ENCODE assay signal across 19 mouse cellular contexts in genomic region chr10:20317466-20317865, GRCm38 (mm10). TPM values are rescaled to one million over a fixed set of nuclear protein-coding genes. Genes with fewer than 3 reads are reported as not detected.
DNase-seq lines count a peak whose midpoint lies in the region; ATAC-seq lines count a peak whose summit lies in the region.
"Had no signal": no experiment of that assay in that cellular context is flagged by ENCODE, and none has a peak within 500 bp of the region (broad histone marks: within the 10 kb centered on the region; RNA-seq: fewer than 3 reads in every experiment).

No protein-coding gene starts in this region.

- no peak overlapping the region for H3K4me3 ChIP-seq in heart, embryonic 10.5 days
- peak overlapping the region; percentile 80 for H3K4me3 ChIP-seq in megakaryocyte, embryonic 14.5 days (replicated peaks)
- no peak overlapping the region for H3K4me3 ChIP-seq in heart, embryonic 16.5 days (ENCODE audit: low read length)
- H3K4me3 ChIP-seq: embryonic facial prominence, embryonic 15.5 days; heart, embryonic 15.5 days; hindbrain, embryonic 12.5 days; liver, embryonic 15.5 days; stomach, embryonic 15.5 days had no signal

- H3K9ac ChIP-seq in heart, embryonic 16.5 days (ENCODE audit: low read length), result no peak overlapping the region
- H3K9ac ChIP-seq: embryonic facial prominence, embryonic 15.5 days; heart, embryonic 15.5 days; hindbrain, embryonic 12.5 days; liver, embryonic 15.5 days; stomach, embryonic 15.5 days had no signal

- H3K27me3 ChIP-seq in heart, embryonic 10.5 days (ENCODE audit: insufficient read depth, poor library complexity, severe bottlenecking), result no peaks in the 10 kb centered on the region
- no peaks in the 10 kb centered on the region for H3K27me3 ChIP-seq in megakaryocyte, embryonic 14.5 days (replicated peaks)
- H3K27me3 ChIP-seq in heart, embryonic 16.5 days (ENCODE audit: control insufficient read depth, insufficient read depth, low read length), result no peaks in the 10 kb centered on the region
- H3K27me3 ChIP-seq: embryonic facial prominence, embryonic 15.5 days; heart, embryonic 15.5 days; hindbrain, embryonic 12.5 days; liver, embryonic 15.5 days; stomach, embryonic 15.5 days had no signal

- H3K4me2 ChIP-seq in heart, embryonic 16.5 days (ENCODE audit: low read depth, low read length), result 0 out of 2 replicates have a peak overlapping the region, but pooled peaks have one; percentile 2
- H3K4me2 ChIP-seq: embryonic facial prominence, embryonic 15.5 days; heart, embryonic 15.5 days; hindbrain, embryonic 12.5 days; liver, embryonic 15.5 days; stomach, embryonic 15.5 days had no signal

- peaks cover 10% of the 10 kb centered on the region; the same call in 1 of the 2 replicates for H3K4me1 ChIP-seq in heart, embryonic 10.5 days
- H3K4me1 ChIP-seq in megakaryocyte, embryonic 14.5 days, result peaks cover 35% of the 10 kb centered on the region
- peaks cover 17% of the 10 kb centered on the region for H3K4me1 ChIP-seq in heart, embryonic 16.5 days (ENCODE audit: control insufficient read depth, insufficient read depth, low read length)

- no peak for ATAC-seq in megakaryocyte, adult 5-6 weeks (ENCODE audit: poor library complexity, severe bottlenecking)
- no peak for ATAC-seq in heart, embryonic 16.5 days (replicated peaks; ENCODE audit: extremely low read depth, insufficient read depth, low FRiP score)
- ATAC-seq: forebrain, embryonic 16.5 days; lung, postnatal 0 days had no signal

- intact Hi-C loops in heart, postnatal 36 days (cut with DNase I), result loop anchor here (10.0 kb wide), 1 partner anchor 977 kb away; the partner anchor contains the start of gene Hbs1l

- no peaks in the 10 kb centered on the region for H3K9me3 ChIP-seq in heart, embryonic 10.5 days
- no peaks in the 10 kb centered on the region for H3K9me3 ChIP-seq in megakaryocyte, embryonic 14.5 days
- H3K9me3 ChIP-seq in heart, embryonic 16.5 days (replicated peaks; ENCODE audit: control insufficient read depth, low read length), result no peaks in the 10 kb centered on the region
- H3K9me3 ChIP-seq: embryonic facial prominence, embryonic 15.5 days; heart, embryonic 15.5 days; hindbrain, embryonic 12.5 days; liver, embryonic 15.5 days; stomach, embryonic 15.5 days had no signal

- WGBS in heart, embryonic 10.5 days, result 39% methylated on average over 5 of the region's 5 CpGs
- 44% methylated on average over 5 of the region's 5 CpGs for WGBS in heart, embryonic 16.5 days

- H3K27ac ChIP-seq in heart, embryonic 10.5 days, result no peak overlapping the region
- no peak overlapping the region for H3K27ac ChIP-seq in heart, embryonic 16.5 days (ENCODE audit: low read length)
- H3K27ac ChIP-seq: embryonic facial prominence, embryonic 15.5 days; heart, embryonic 15.5 days; hindbrain, embryonic 12.5 days; liver, embryonic 15.5 days; stomach, embryonic 15.5 days had no signal

- peaks cover 43% of the 10 kb centered on the region for H3K36me3 ChIP-seq in heart, embryonic 10.5 days
- H3K36me3 ChIP-seq in megakaryocyte, embryonic 14.5 days (replicated peaks; ENCODE audit: low read length), result peaks cover 49% of the 10 kb centered on the region
- peaks cover 20% of the 10 kb centered on the region for H3K36me3 ChIP-seq in heart, embryonic 16.5 days (ENCODE audit: control insufficient read depth, insufficient read depth)

- DNase-seq in heart, embryonic 10.5 days (ENCODE audit: low spot score), result peak; percentile 86
- no peak for DNase-seq in heart, postnatal 36 days
- DNase-seq in retina, postnatal 1 day, result no peak
- DNase-seq in layer of hippocampus, adult 18-20 months (ENCODE audit: low spot score in 2 of 2), result no peak
- DNase-seq: adrenal gland, postnatal 25 days; cerebellum, adult 11-12 months; kidney, adult 9 months; thymus, adult 18-20 months; thymus, postnatal 4 days had no signal

RNA-seq across cellular contexts. Expression of gene Bclaf1, which starts 5.2 kb away (rescaled TPM):
- polyA plus RNA-seq in heart, embryonic 10.5 days (2016; fragmentation: Nextera tagmentation; extraction: Ambion mirVana), result 105 and 116 TPM in 2 replicates
- total RNA-seq in heart, postnatal 36 days (2021), result 10 to 100 TPM; 59.5 to 64.9 TPM
- polyA plus RNA-seq in megakaryocyte, embryonic 14.5 days (2012; ENCODE audit: insufficient read depth, low replicate concordance), result 1.00 and 9.9 TPM in 2 replicates
- total RNA-seq in megakaryocyte, adult 5-6 weeks (2015), result 91.4 and 94.3 TPM in 2 replicates
- 230 and 242 TPM in 2 replicates for total RNA-seq in megakaryocyte, adult 5-6 weeks (2017)
- polyA plus RNA-seq in heart, embryonic 16.5 days (2015; fragmentation: Nextera tagmentation; extraction: Ambion mirVana), result 76.5 and 81.8 TPM in 2 replicates
- 100 to 1,000 TPM; 117 TPM for total RNA-seq in layer of hippocampus, adult 18-20 months (2021)

RNA-seq across cellular contexts. Expression of gene Mtfr2, which starts 30.1 kb away (rescaled TPM):
- polyA plus RNA-seq in heart, embryonic 10.5 days (2016; fragmentation: Nextera tagmentation; extraction: Ambion mirVana), result 2.4 and 2.8 TPM in 2 replicates
- total RNA-seq in heart, postnatal 36 days (2021), result under 1 TPM; 0.14 to 0.31 TPM
- 1.5 TPM in 1 of 2 replicates, not detected in the other for polyA plus RNA-seq in megakaryocyte, embryonic 14.5 days (2012; ENCODE audit: insufficient read depth, low replicate concordance)
- 80.0 and 90.2 TPM in 2 replicates for total RNA-seq in megakaryocyte, adult 5-6 weeks (2015)
- 13.3 and 18.5 TPM in 2 replicates for total RNA-seq in megakaryocyte, adult 5-6 weeks (2017)
- 1.1 and 1.4 TPM in 2 replicates for polyA plus RNA-seq in heart, embryonic 16.5 days (2015; fragmentation: Nextera tagmentation; extraction: Ambion mirVana)
- 1 to 10 TPM in 1 of 2 experiments, under 1 TPM in 1; 0.32 to 1.0 TPM for total RNA-seq in layer of hippocampus, adult 18-20 months (2021)

Comparison
In these comparisons a context has a peak if more than half of its experiments do, and no peak if none do; other contexts are left out.
1. RNA of gene Mtfr2, which starts 30.1 kb away (total RNA-seq): 13.3 to 90.2 TPM in megakaryocyte, adult 5-6 weeks; 0.32 to 1.0 TPM in layer of hippocampus, adult 18-20 months and 0.14 to 0.31 TPM in heart, postnatal 36 days; every median in the first group is over 4 times any median in the second.